Mouse (Mus musculus) frontal cortex, postnatal 14 days (tissue): ENCODE results near the gene Dnpep.

Experiments used
- DNase-seq, 2 experiments: peaks; one replicate each; pipeline ENCODE4 v3.0.0; 2022; ENCODE audit warnings: low spot score in 2 of 2

The Dnpep gene

DNA sequence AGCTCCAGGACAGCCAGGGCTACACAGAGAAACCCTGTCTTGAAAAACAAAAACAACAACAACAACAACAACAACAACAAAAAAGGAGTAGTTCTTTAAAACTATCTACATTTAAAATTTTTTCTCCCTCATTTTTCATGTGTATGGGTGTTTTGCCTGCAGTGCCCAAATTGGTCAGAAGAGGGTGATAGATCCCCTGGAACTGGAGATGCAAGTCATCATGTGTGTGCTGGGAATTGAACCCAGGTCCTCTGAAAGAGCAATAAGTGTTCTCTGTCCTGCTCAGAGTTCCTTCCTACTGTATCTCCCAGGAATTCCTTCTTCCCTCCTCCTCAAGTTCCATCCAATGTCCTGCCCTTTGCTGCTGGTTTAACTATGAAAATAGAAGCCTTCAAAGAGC, 9.7 kb upstream of the Dnpep start:
- no peak for DNase-seq

DNA sequence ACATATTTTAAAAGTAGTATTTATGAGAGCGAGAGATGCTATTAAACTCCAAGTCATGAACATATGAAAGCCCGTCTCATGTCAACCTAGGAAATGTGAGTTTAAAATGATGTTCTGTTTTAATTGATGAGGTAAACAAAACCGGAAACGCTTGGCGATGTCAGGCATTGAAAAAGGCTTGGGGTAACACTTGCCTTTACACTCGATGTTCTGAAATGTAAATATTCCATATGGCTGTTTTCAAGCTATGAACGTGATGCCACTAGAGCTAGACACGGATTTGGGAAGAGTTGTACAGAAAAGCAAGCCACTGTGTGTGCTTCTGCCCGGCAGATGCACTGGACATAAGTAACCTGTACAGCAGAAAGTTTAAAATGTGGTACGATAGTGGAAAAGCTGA, 1.4 kb upstream of the Dnpep start:
- no peak for DNase-seq

DNA sequence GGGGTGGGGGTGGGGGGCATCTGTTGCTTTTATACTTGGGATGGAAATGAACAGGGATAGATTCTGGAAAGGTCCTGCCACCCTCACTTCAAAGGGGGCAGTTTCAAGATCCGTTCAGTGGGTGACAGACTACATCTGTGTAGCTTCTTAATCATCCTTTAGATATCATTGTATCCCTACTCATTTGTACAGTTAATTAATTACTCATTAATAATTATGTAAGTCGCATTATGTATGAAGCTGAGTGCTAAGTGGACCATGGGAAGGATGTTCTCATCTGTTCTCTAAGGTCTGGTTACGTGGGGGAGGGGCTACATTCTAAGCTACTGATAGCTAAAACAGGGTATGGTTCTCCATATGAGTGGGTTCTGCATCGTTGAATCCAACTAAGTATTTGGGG, 946 bp upstream of the Dnpep start:
- no peak for DNase-seq

DNA sequence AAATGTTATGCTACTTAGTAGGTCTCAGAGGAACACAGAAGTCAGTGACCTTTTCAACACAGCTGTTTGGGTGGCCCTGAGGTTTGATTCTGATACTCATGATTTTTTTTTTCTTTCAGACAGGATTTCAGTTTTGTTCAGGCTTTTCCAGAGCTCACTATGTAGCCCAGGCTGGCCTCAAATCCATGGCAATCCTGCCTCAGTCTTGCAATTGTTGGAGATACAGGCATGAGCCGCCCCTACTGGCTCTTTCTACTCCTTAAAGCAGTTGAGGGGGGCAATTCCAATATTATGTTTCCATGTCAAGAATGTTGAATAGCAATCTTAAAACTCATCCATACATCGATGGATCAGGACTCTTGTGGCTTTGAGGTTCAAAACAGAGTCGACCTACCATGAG, 511 bp upstream of the Dnpep start:
- no peak for DNase-seq

DNA sequence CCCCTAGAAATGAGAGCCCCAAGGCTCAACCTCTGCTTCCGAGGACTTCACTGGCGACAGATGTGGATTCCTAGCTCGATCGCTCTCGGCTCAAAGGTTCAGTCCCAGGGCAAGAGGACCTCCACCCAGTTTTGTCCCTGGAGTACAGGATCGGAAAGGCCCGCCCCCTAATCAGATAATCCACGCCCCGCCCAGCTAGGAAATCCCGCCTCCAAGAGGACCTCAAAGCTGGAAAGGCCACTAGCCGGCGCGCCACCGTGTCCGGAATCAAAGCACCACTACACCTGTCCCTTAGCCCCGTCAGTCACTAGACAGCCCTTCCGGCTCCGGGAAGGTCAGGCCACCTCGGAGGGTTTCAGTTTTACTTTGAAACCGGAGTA, 939 bp downstream of the Dnpep start:
- peak; percentile 73 to 74 for DNase-seq

DNA sequence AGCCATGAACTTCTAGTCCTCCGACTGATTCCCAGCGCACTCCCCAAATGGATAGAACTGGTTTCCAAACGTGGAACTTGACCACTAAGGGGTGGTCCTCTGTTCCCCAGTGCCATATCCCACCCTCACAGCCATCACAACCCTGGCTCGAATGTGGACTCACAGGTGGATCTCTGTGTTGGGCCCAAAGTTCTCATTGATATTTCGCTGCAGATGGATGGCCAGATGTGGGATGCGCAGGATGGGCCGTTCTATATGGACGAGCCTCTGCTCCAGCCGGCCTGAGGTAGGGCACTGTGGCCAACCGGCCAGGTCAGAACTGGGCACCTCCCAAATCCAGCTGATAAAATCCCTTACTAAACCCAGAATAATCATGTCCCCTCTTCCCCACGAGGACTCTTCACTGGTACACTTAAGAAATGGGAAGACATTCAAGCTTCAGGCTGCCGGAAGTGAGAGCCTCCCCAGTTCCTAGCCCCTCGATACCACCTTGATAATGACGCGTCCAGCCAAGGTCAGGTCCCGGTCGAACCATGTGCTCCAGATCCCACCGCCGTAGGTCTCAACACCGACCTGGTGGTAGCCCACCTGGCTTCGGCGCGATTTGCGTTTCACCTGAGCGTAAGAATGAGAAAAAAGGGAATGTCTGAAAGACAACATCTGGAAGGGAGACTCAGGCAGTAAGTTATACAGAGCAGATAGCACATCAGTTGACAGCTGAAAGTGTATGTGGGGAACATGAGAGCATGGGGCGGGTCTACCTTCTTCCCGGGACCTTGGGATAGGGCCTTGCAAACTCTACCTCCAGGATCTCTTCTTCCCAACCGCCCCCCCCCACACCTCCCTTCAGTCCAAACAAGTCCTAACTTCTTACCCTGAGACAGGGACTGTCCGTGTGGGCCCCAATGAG, 2.1 kb downstream of the Dnpep start:
- DNase-seq, result no peak

DNA sequence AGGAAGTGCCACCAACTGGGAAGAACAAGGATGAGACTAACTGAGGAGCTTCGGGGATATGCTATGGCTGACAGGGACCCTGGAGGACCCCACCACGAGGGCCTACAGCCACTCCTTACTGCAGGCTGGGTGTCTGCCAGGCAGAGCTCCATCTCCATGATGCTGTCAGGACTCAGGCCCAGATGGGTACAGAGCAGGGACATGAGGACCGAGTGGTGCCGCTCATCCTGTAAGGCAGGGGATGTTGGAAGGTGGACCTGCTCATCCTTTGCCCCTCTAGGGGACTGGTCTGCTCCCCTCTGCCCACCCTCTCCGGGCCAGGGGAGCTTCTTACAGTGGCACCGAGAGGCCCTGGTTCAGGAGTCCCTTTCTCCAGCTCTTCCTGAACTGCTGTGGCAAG, 2.8 kb downstream of the Dnpep start:
- no peak for DNase-seq

DNA sequence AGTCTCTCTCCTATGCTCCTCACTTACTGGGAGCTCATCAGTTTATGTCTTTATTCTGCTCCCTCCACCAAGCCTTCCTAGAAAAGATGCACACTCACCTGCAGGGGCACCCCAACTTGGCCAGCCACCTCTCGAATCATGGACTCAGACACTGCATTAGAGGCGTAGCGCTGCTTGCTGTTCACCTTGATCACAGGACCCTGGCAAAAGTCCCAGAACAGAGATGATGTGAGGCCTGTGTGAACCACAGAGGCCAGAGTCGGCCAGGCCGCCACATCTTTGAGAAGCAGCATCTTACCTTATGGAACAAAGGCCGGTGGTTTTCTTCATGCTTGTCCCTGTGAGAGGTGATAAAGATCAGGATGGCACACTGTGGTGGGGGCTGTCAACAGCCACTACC, 6.1 kb downstream of the Dnpep start:
- no peak for DNase-seq

DNA sequence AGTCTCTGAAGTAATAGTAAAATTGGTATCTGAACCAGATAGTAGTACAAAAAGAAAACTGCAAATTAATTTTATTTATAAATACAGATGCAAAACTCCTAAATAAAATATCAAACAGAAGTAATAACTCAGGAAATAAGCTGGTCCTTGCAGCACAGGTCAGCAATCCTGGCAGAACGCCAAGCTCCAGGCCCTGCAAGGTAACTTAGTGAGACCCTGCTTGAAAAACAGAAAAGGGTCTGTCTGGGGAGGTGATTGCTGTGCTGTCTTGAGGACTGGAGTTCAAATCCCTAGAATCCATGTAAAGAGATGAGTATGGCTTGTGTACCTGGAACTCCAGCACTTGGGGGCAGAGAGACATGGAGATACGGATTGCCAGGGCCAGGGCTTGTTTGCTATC, 13.1 kb downstream of the Dnpep start:
- no peak for DNase-seq

DNA sequence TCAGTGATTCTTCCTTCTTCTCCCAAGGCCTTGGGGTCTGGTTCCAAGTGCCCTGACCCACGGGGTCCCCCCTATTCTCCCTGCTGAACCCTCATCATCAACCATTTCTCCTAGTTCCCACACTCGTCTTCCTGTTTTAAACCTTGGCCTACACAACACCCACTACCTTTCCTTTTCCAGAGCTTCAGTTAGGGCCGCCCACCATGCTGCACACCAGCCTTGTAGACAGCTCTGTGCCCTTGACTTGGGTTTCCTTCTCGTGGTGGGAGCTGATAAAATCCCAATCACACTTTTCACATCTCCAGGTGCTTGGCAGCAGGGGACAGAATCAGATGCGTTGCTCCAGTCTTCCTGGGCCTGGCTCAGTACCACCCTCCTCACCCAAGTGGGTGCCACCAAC, 23.5 kb downstream of the Dnpep start:
- DNase-seq, result no peak

DNA sequence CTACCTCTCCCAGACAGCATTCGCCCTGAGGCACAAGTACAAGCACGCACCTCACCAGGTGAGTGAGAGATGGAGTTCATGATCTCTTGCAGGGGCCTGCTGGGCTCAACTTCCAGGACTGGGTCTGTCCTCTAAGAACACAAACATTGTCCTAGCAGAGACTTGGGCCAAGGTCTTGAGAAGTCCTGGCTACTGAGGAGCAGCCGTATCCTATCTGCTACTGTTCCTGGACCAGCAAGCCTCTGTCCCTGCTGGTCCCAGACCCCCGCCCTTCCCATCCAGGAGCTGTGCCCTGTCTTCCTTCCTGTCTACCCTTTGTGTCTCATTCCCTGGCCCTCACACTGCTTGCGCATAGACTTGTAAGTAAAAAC, 24.5 kb downstream of the Dnpep start:
- no peak for DNase-seq

DNA sequence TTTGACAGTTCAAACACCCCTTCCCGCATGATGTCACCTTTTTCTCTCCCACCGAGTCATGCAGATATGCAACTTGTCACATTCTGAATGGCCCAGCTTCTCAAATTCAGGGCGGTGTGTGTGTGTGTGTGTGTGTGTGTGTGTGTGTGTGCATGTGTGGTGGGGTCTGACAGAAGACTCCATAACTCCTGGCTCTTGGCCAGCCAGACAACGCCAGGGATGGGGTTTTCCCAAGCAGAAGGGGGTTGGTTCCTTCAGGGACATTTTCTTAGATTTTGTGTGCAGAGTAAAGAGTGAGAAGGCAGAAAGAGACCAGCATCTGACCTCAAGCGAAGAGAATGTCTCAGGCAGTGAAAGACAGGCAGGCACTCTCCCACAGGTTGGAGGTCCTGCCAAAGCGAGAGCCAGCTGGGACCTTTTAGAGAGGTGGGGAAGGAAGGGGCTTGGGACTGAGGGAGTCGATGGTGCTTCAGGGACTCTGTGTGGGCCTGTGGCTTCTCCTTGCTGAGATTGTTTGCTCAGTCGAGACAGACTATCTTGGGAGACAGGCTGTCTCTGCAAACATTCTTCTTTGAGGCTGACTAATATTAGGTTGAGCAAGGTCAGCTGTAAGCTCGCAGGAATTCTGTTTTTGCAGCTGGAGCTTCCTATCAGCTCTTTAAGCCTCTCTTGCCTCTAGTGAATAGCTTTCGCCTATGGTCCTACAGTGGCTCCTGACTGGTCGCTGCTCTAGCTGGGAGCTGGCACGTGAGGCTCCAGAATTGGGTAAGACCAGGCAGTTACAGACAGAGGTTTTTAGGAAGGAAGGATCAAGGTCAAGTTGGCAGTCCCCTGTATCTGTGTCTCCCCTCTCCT, 25.1 kb downstream of the Dnpep start:
- DNase-seq, result no peak

DNA sequence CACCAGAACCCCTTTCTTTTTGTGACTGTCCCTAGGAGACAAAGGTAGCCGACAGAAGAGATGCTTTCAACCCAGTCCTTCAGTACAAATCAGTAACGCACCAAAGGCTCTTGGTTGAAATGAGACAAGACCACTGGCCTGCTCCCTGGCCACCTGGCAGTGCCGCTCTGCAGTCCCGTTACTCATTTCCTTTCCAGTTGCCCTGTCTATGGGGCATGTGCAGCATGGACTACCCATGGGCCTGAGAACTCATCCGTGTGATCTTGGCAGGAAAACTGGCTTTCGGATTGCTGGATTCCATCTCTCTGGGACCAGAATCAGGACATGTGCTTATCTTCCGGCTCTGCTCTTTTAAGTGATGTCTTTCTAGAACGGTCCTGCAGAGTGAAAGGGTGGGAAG, 26.5 kb downstream of the Dnpep start:
- no peak for DNase-seq

DNA sequence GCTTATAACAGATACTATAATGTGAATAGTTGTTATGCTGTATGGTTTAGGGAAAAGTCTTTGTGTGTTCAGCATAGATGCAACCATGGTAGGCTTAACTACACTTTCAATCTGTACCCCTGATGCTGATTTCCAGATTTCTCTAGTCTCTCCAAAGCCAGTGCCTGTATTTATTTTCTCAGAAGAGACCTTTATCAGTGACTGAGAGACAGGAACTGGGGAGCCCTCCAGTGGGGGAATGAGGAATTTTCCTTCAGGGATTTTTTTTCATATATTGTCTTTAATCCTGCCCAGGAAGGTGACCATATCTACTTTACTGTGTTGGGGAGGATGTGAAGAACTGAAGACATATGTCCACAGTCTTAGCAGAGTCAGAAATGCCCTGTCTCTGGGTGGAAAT, 27.2 kb downstream of the Dnpep start:
- peak in 1 of 2 experiments; percentile 60 for DNase-seq

DNA sequence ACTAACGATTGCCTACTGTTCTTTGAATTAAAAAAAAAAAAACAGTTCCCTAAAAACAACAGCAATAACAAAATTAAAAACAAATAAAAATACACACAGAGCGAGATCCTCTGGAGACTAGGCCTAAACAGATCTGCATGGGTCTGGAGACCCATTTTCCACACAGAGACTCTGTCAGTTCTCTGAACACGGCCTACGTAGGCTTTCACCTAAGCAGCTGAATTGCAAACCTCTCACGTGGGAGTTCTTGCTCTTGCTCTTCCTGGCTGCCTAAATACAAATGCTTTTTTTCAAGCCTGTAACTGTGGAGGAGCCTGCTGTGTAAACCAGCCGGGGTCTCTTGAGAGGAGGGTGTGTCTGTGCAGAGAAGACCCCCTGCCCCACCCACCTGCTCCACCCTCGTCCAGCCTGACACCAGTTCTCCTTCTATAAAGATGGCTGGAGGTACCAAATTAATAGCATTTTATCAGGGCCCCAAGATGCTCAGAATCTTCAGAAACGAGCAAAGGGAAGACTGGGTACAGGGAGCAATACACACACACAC, 27.8 kb downstream of the Dnpep start:
- DNase-seq, result no peak

DNA sequence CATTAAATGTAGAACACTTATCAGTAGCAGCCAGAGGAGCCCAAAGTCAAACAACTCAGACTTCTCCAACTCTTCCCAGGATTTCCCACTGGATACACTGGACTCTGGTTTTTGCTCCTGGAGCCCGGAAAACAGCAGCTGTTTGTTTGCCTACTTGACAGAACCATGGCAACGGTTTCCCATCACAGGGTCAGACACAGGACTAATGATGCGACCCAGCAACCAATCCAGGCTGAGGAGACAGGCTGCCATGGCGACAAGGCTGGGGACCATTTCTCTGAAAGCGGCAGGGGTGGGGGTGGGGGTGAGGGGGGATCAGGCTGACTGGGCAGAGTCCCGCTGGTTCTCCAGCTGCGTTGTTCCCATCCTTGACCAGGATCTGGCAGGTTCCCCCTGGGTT, 28.4 kb downstream of the Dnpep start:
- DNase-seq, result no peak

DNA sequence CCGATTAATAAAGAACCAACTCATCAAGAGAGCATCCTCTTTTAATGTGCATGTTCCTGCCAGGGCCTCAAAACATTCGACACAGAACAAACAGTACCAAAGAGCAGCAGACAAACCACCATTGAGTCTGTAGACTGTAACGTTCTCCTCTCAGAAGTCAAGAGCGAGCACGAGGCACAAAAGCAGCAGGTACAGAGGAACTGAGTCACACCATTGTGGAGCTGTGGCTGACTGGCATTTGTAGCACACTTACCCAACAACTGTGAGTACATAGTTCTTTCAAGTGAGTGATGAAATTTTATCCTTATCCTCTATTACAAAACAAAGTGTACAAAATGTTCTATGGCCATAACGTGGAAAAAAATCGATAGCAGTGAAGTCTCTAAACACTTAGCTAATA, 32.9 kb downstream of the Dnpep start:
- DNase-seq, result no peak

DNA sequence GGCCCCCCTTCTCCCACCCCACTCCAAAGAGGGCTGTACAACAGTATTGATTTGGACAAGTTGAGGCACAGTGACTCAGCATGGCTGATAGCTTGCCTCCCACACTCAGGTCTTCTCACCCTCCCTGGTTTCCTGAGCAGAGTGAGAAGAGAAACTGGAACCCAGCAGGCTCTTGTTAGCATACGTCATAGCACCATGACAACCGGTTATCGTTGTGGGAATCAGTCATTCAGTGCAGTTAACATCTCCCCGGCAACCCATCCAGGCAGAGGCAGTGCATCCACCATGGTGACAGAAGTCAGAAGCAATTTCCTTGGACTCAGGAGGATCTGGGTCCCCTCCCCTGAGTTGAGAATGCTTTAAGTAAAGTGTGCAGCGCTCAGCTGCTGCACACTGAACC, 34.8 kb downstream of the Dnpep start:
- peak in 1 of 2 experiments; percentile 23 for DNase-seq

DNA sequence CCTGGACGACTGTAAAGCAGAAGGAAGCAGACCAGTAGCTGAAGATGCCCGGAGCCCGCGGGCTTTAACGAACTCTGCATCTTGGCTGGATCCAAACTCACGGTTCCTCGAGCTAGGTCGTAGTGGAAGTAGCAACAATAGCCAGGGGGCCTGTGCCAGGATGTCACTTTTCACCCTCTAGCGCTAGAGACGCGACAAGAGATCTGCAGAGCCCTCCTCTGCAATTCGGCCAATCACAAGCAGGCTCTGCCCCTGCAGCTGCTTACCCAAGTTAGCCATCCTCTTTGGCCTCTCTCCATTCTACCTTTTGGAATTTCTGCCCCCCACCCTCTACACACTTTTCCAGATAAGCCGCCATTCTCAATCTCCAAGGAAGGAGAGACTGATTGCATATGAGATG, 39.6 kb downstream of the Dnpep start, which contains the start of gene Resp18:
Resp18 (minus strand) TSS at position 188 of the 400 bp plus-strand sequence.
- no peak for DNase-seq

DNA sequence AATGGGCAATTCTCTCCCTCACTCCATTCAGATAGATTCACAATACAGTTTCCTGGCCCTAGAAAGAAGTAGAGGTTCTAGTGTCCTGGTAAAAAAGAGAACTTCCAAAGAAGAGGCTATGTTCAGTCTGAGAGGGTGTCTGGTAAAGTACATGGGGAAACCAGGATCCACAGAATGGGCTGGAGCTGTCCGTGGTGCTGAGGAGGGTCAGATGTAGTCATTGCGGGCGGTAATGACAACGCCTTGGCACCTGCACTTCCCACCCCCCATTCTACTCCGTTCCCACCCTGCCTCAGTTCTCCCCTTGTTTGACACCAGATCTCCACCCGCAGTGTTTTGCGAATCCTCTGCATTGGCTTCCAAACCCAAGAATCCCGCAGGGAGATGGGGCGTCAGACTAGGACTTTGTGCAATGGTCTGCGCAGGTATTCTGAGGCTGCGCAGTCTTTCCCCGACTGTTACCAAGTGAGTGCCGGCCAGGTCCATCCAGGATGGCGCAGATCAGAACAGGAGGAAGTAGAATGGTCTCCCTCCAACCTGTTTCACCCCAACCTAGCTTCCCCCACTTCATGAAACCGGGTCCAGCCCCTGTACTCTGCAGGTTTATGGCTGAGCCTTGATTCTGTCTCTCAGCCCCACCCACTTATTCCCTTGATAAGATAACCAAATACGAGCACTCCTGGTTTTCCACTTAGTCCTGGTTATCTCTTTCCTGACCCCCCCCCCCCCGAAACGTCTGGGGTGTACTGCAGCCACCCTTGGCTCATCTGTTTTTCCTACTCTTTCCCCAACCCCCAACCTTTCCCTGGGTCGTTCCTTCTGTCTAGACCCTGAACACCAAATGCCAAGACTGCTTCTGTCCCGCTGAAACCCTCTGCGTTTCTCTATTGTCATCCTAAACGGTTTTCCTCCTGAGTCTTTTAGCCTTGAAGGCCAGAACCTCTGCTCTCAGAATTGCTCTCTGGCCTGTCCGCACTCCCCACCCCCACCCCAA, 40.3 kb downstream of the Dnpep start:
- DNase-seq, result no peak

DNA sequence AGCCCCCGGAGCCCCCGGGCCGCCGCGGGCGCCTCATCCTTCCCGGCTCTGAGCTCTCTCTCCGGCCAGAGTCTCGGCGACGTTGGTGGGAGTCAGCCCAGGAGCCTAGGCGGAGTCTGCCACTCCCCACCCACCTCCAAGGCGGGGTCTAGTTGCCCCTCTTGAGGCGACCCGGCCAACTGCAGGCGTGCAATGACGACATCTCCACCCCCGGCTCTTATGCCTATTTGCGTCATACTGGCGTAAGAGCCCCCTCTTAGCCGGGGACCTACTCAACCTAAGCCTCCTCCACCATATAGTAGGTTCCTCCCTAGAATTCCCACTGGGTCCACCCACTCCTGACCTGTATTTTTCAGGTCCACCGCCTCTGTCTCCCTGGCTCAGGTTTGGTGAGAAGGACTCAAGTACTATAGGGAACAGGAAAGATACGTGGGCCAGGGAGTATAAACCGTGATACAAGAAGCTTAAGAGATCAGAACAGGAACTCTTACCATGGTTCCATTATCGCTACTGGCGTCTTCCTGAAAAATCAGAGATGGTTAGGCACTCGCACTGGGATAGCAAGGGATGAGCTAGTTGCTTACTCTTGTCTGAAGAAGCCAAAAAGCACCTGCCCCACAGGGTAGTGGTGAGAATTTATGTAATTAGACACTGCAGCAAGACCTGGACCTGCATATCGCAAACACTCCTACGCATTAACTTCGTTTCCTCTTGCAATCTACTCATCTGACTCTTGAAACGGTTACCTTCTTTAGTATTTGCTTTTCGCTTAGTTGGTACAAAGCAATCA, 53.5 kb downstream of the Dnpep start, which contains the start of gene Ptprn:
Ptprn (minus strand) TSS at position 412 of the 790 bp plus-strand sequence.
- peak in 1 of 2 experiments; percentile 68 for DNase-seq
